In genomic region chr19:4877785-4878184, GRCm38 (mm10) we compare ENCODE assay signal across 8 mouse cellular contexts. TPM values are rescaled to one million over a fixed set of nuclear protein-coding genes. Genes with fewer than 3 reads are reported as not detected.
DNase-seq lines count a peak whose midpoint lies in the region; ATAC-seq and TF ChIP-seq lines count a peak whose summit lies in the region.

Gene Actn3 (minus strand): TSS chr19:4877909.

- H3K9me3 ChIP-seq in forebrain, embryonic 14.5 days (replicated peaks; ENCODE audit: control insufficient read depth, low read length), result no peaks in the 10 kb centered on the region
- no peaks in the 10 kb centered on the region for H3K9me3 ChIP-seq in limb, embryonic 15.5 days
- H3K9me3 ChIP-seq in midbrain, postnatal 0 days (ENCODE audit: low read length), result no peaks in the 10 kb centered on the region

- H3K27ac ChIP-seq in forebrain, embryonic 14.5 days (ENCODE audit: low read depth, low read length), result 0 out of 2 replicates have a peak within 1 kb of the TSS, but pooled peaks have one; percentile 16
- peak within 1 kb of the TSS; percentile 71 for H3K27ac ChIP-seq in limb, embryonic 15.5 days
- H3K27ac ChIP-seq in midbrain, postnatal 0 days (ENCODE audit: low read depth, low read length), result peak within 1 kb of the TSS; percentile 85

- peak; percentile 36 for DNase-seq in cerebellum, adult 9-10 months
- DNase-seq in cerebellum, postnatal 4 days (ENCODE audit: low spot score in 2 of 2), result no peak
- no peak for DNase-seq in forebrain, embryonic 14.5 days (ENCODE audit: low spot score)
- peak; percentile 41 for DNase-seq in heart, postnatal 4 days
- no peak for DNase-seq in midbrain, postnatal 0 days (ENCODE audit: low spot score)
- no peak for DNase-seq in adrenal gland, postnatal 4 days (ENCODE audit: low spot score in 2 of 2)

- H3K27me3 ChIP-seq in forebrain, embryonic 14.5 days (replicated peaks; ENCODE audit: control insufficient read depth, insufficient read depth, low read length), result no peaks in the 10 kb centered on the region
- no peaks in the 10 kb centered on the region for H3K27me3 ChIP-seq in limb, embryonic 15.5 days
- no peaks in the 10 kb centered on the region for H3K27me3 ChIP-seq in midbrain, postnatal 0 days (ENCODE audit: insufficient read depth, low read length)

- ATAC-seq in forebrain, embryonic 14.5 days, result no peak
- ATAC-seq in limb, embryonic 15.5 days (ENCODE audit: insufficient number of reproducible peaks, low FRiP score, low TSS enrichment, low read depth), result no peak
- ATAC-seq in midbrain, postnatal 0 days (ENCODE audit: low FRiP score), result no peak
- no peak for ATAC-seq in CD4-positive, CD25-positive, alpha-beta regulatory T cell, adult 4 months

- 5% methylated on average over 17 of the region's 17 CpGs for WGBS in forebrain, embryonic 14.5 days
- 1% methylated on average over 17 of the region's 17 CpGs for WGBS in limb, embryonic 15.5 days
- WGBS in midbrain, postnatal 0 days, result 5% methylated on average over 17 of the region's 17 CpGs

- peaks cover 7% of the 10 kb centered on the region for H3K4me1 ChIP-seq in forebrain, embryonic 14.5 days (ENCODE audit: control insufficient read depth, insufficient read depth, low read length)
- H3K4me1 ChIP-seq in limb, embryonic 15.5 days, result peaks cover 29% of the 10 kb centered on the region
- H3K4me1 ChIP-seq in midbrain, postnatal 0 days (ENCODE audit: insufficient read depth, low read length), result peaks cover 6% of the 10 kb centered on the region; the same call in 1 of the 2 replicates

- H3K9ac ChIP-seq in forebrain, embryonic 14.5 days (ENCODE audit: low read length), result peak within 1 kb of the TSS; percentile 93
- H3K9ac ChIP-seq in limb, embryonic 15.5 days, result peak within 1 kb of the TSS; percentile 93
- H3K9ac ChIP-seq in midbrain, postnatal 0 days (replicated peaks; ENCODE audit: low read length, poor library complexity, severe bottlenecking), result peak within 1 kb of the TSS; percentile 94

- H3K4me2 ChIP-seq in forebrain, embryonic 14.5 days (ENCODE audit: low read length), result peak within 1 kb of the TSS; percentile 65
- peak within 1 kb of the TSS; percentile 92 for H3K4me2 ChIP-seq in limb, embryonic 15.5 days
- peak within 1 kb of the TSS; percentile 88 for H3K4me2 ChIP-seq in midbrain, postnatal 0 days (ENCODE audit: low read depth, low read length, poor library complexity, severe bottlenecking)

- no peaks in the 10 kb centered on the region for H3K36me3 ChIP-seq in forebrain, embryonic 14.5 days (ENCODE audit: control insufficient read depth, insufficient read depth, low read length)
- H3K36me3 ChIP-seq in limb, embryonic 15.5 days, result no peaks in the 10 kb centered on the region
- no peaks in the 10 kb centered on the region for H3K36me3 ChIP-seq in midbrain, postnatal 0 days (ENCODE audit: insufficient read depth, low read length)

- no peak for TF ChIP-seq CTCF in midbrain, postnatal 0 days (IDR thresholded peaks at IDR 0.05)

- H3K4me3 ChIP-seq in forebrain, embryonic 14.5 days (ENCODE audit: low read depth, low read length), result peak within 1 kb of the TSS; percentile 89
- peak within 1 kb of the TSS; percentile 81 for H3K4me3 ChIP-seq in limb, embryonic 15.5 days
- peak within 1 kb of the TSS; percentile 86 for H3K4me3 ChIP-seq in midbrain, postnatal 0 days (ENCODE audit: low read depth, low read length)

RNA-seq across cellular contexts. Expression of gene Actn3, which starts in this region (rescaled TPM):
- 0.78 and 0.88 TPM in 2 replicates for polyA plus RNA-seq in forebrain, embryonic 14.5 days (2014; fragmentation: Nextera tagmentation; extraction: Ambion mirVana)
- total RNA-seq in heart, postnatal 4 days (2021), result 1 to 10 TPM in 1 of 2 experiments, under 1 TPM in 1; 0.38 to 2.2 TPM
- 9.5 and 14.1 TPM in 2 replicates for polyA plus RNA-seq in limb, embryonic 15.5 days (2015; fragmentation: Nextera tagmentation; extraction: Ambion mirVana)
- total RNA-seq in midbrain, postnatal 0 days (2014; rRNA removed), result 4.5 and 5.3 TPM in 2 replicates
- polyA plus RNA-seq in midbrain, postnatal 0 days (2015; fragmentation: Nextera tagmentation; extraction: Ambion mirVana), result 3.8 and 4.4 TPM in 2 replicates
- total RNA-seq in adrenal gland, postnatal 4 days (2021), result 10 to 100 TPM in 1 of 2 experiments, 1 to 10 TPM in 1; 8.5 to 35.5 TPM
- polyA plus RNA-seq in CD4-positive, CD25-positive, alpha-beta regulatory T cell, adult 4 months (2017; shearing (Covaris generic)), result not detected

Comparison
In these comparisons a context has a peak if more than half of its experiments do, and no peak if none do; other contexts are left out.
1. DNase-seq: peak in cerebellum, adult 9-10 months (single experiment) and heart, postnatal 4 days (single experiment); none in cerebellum, postnatal 4 days (0 of 2), forebrain, embryonic 14.5 days (single experiment), midbrain, postnatal 0 days (single experiment) and adrenal gland, postnatal 4 days (0 of 2).
2. H3K27ac ChIP-seq: peak in every context shown above with its lines; median percentile 85 in midbrain, postnatal 0 days; 71 in limb, embryonic 15.5 days; 16 in forebrain, embryonic 14.5 days.
3. Peak in every context shown above with its lines, with median percentiles within 50 percentile points of each other: H3K4me2 ChIP-seq, H3K4me3 ChIP-seq and H3K9ac ChIP-seq.